Mouse (Mus musculus) gastrocnemius, postnatal 4 days (tissue): ENCODE data around the gene Anxa4. TPM values are rescaled to one million over a fixed set of nuclear protein-coding genes. Genes with fewer than 3 reads are reported as not detected.

Source experiments
- DNase-seq, 2 experiments: peaks; one replicate each; pipeline ENCODE4 v3.0.0; 2021 to 2022; ENCODE audit warnings: low spot score in 2 of 2, mixed read lengths in 2 of 2
- long read RNA-seq, 2 experiments: library from polyadenylated mRNA; stranded (forward); transcript quantifications; one replicate each; pipeline ENCODE4 v2.0.0; 2021
- total RNA-seq, 2 experiments: library from RNA; stranded (reverse); gene quantifications; 2 replicates each; pipeline ENCODE4 v1.2.3; 2021

The Anxa4 gene
- total RNA-seq = 10 to 100 TPM; 48.9 to 49.5 TPM
- long read RNA-seq, experiment 1, transcript Anxa4-201 (13 exons, 2,002 nt) = major isoform, 74 of 83 reads
- long read RNA-seq, experiment 1, partial matches to known transcripts = 2 of 83 reads
- long read RNA-seq, experiment 1, other reads (novel, unspliced or antisense) = 7 of 83 reads
- long read RNA-seq, experiment 2, transcript Anxa4-201 (13 exons, 2,002 nt) = major isoform, 56 of 67 reads
- long read RNA-seq, experiment 2, partial matches to known transcripts = 2 of 67 reads
- long read RNA-seq, experiment 2, other reads (novel, unspliced or antisense) = 9 of 67 reads

GRCm38 (mm10) chr6:86793021-86793815, at the start of gene Anxa4:
Gene Anxa4 (minus strand): TSS chr6:86793584.
- DNase-seq = peak; percentile 60 to 84

- no peak for DNase-seq
Measured at GRCm38 (mm10) chr6:86841949-86842348, 48.6 kb upstream of the Anxa4 start.

- no peak for DNase-seq
Measured at GRCm38 (mm10) chr6:86839089-86839488, 45.7 kb upstream of the Anxa4 start.

- peak in 1 of 2 experiments; percentile 35 for DNase-seq
Measured at GRCm38 (mm10) chr6:86832802-86833502, 39.6 kb upstream of the Anxa4 start.

- DNase-seq = peak in 1 of 2 experiments; percentile 43
Measured at GRCm38 (mm10) chr6:86830738-86831500, 37.5 kb upstream of the Anxa4 start.

- no peak for DNase-seq
Measured at GRCm38 (mm10) chr6:86829768-86830167, 36.4 kb upstream of the Anxa4 start.

GRCm38 (mm10) chr6:86827432-86827831, 34.0 kb upstream of the Anxa4 start:
- no peak for DNase-seq

- no peak for DNase-seq
Measured at GRCm38 (mm10) chr6:86824401-86824800, 31.0 kb upstream of the Anxa4 start.

GRCm38 (mm10) chr6:86823824-86824223, 30.4 kb upstream of the Anxa4 start:
- no peak for DNase-seq

- DNase-seq = no peak
Measured at GRCm38 (mm10) chr6:86823051-86823431, 29.7 kb upstream of the Anxa4 start.

GRCm38 (mm10) chr6:86822285-86823050, 29.1 kb upstream of the Anxa4 start:
- peak in 1 of 2 experiments; percentile 22 for DNase-seq

- DNase-seq = no peak
Measured at GRCm38 (mm10) chr6:86820690-86821089, 27.3 kb upstream of the Anxa4 start.

- DNase-seq = no peak
Measured at GRCm38 (mm10) chr6:86819926-86820325, 26.5 kb upstream of the Anxa4 start.

GRCm38 (mm10) chr6:86818914-86819313, 25.5 kb upstream of the Anxa4 start:
- no peak for DNase-seq

- no peak for DNase-seq
Measured at GRCm38 (mm10) chr6:86816586-86816985, 23.2 kb upstream of the Anxa4 start.

- no peak for DNase-seq
Measured at GRCm38 (mm10) chr6:86815436-86815835, 22.1 kb upstream of the Anxa4 start.

GRCm38 (mm10) chr6:86814926-86815325, 21.5 kb upstream of the Anxa4 start:
- DNase-seq = no peak

GRCm38 (mm10) chr6:86813341-86813740, 20.0 kb upstream of the Anxa4 start:
- peak in 1 of 2 experiments; percentile 66 for DNase-seq

GRCm38 (mm10) chr6:86812919-86813318, 19.5 kb upstream of the Anxa4 start:
- DNase-seq = no peak

GRCm38 (mm10) chr6:86806455-86807086, 13.2 kb upstream of the Anxa4 start:
- DNase-seq = peak; percentile 29 to 63
